Mouse (Mus musculus): ENCODE results near the gene Rnf215. TPM values are rescaled to one million over a fixed set of nuclear protein-coding genes. Genes with fewer than 3 reads are reported as not detected.
A peak's percentile ranks its signal among the peaks of the same experiment; 100 is the strongest.
"Not testable (repeated sequence)": the region's sequence is repeated elsewhere in the genome, so short reads cannot be mapped to it uniquely, and the experiment has no call there.

The Rnf215 gene
- polyA plus RNA-seq, 1 experiment = 48.7 TPM

DNA sequence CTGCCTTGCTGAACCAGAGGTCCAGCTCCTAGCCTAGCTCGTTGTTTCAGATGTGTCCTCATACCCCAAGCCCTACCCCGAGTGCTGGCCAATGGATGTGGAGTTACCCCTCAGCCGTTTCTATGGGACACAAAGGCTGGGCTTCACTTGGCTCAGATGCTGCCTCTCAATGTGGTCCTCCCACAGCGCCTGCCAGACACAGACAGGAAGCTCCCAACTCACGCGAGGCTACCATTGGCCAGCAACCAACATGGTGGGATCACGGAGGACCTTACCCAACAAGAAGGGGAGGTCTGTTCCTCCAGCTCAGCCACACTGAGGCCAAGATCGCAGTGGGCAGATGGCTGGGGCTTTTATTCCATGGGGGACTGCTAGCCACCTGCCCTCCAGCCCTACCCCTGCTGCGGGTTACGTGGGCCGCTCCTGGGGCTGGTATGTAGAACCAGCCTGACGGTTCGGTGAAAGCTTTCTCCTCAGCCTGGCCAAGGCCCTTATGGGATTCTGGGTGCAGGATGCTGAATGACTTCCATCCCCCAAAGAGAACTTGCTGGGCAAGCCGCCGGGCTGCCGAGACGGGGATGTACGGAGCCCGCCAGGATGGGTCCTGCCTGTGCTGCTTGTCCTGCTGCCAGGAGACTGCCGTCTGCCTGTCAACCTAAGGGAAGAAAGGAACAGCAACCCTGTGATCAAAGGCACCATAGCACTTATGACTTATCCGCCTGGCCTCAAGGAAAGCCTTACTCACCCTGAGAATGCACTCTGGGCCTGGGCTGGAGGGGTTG is 8.5 kb downstream of the Rnf215 start:
- no peak for DNase-seq (ENCODE audit: extremely low spot score in 1 of 2, low spot score in 1 of 2)

DNA sequence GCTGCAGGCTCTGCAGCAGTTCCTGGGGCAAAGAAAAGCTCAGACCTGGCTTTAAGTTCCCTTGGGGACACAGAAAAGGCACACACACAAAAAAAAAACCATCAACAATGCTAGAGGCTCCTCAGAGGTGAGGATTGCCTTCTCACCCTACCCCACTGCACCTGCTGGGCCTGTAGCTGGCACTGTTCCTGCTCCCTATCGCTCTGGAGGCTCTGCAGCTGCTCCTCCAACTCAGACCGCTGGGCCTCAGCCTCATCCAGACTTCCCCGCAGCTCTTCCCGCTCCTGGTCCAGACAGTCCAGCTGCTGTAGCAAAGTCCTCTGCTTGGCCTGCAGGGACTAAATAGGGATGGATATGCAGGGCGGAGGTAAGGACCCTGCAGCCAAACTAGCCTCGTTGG is 11.4 kb downstream of the Rnf215 start:
- no peak for DNase-seq (ENCODE audit: extremely low spot score in 1 of 2, low spot score in 1 of 2)

DNA sequence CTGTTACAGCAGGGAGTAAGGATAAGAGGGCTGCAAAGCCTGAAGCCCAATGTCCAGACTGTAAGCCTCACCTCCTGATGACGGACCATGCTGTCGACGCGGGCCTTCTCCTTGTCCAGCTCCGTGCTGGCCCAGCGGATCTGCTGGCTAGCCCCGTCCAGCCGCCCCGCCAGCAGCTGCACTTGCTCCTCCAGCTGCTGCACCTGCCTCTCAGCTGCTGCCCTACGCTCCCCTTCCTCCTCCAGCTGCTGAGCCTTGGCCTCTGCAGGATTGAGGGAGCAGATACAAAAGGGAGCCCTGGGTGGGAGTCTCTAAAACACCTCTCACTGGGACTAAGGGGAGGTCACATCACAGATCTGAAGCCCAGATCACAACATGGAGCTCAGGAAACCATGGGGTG is 12.1 kb downstream of the Rnf215 start:
- no peak for DNase-seq (ENCODE audit: extremely low spot score in 1 of 2, low spot score in 1 of 2)

DNA sequence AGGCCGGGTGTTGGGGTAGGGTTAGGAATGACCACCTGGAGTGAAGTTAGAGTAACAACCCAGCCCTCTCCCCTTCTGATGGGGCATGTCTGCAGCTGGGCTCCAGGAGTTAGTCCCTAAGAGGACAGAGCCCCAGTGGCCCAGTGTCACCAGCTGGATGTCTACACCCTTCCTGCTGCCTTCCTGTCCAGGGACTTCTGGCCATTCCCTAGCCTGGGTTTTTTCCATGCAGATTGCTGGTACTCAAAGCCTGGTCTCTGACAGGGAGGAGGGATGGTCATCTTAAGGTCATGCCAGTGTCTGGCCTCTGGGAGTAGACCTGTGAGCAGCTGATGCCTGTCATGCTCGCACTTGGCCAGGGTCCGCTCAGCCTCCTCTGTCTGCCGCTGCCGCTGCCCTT is 13.1 kb downstream of the Rnf215 start:
- DNase-seq (ENCODE audit: extremely low spot score in 1 of 2, low spot score in 1 of 2) = no peak

DNA sequence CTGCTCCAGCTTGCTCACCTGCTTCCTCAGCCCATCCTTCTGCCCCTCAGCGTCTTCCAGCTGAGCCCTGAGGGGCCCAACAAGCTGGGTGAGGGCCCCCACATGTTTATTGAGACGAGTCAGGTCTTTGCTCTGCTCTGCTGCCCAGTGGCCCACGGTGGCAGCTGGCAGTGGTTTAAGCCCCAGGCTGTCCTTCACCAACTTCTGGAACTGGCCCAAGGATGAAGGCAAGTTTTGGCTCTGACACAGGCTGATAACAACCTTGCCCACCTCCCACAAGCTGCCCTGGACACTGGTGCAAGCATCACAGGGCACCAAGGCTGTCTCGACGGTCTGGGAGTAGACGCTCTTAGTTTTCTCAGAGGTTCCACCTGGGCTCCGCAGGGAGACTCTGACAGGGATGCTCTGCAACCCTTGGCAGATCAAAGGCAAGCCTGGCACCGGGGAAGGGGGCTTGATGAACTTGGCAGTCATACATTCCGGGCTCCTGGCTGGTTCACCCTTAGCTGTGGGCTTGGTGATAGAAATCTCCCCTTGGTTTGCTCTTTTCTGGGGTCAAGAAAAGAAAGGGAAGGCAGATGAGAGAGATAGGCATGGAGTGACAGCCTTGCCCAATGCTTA is 13.6 kb downstream of the Rnf215 start:
- no peak for DNase-seq (ENCODE audit: extremely low spot score in 1 of 2, low spot score in 1 of 2)

DNA sequence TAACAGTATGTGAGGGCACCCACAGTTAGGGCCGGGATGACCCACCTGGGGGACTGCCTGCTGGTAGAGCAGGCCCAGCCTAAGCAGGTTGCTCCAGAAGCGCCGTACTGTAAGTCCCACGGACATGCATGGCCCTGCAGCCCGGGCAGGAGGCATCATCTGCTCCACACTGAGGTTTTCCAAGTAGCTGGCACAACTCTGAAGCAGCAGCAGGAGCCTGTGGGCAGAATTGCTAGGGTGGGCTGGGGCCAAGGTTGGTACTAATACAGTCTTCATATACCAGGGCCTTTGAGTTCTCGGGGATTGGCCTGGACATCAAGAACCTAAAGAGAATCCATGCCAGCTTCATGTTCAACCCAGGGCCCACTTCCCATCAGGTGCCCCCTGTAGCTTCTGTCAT is 14.9 kb downstream of the Rnf215 start:
- DNase-seq (ENCODE audit: extremely low spot score in 1 of 2, low spot score in 1 of 2) = no peak

DNA sequence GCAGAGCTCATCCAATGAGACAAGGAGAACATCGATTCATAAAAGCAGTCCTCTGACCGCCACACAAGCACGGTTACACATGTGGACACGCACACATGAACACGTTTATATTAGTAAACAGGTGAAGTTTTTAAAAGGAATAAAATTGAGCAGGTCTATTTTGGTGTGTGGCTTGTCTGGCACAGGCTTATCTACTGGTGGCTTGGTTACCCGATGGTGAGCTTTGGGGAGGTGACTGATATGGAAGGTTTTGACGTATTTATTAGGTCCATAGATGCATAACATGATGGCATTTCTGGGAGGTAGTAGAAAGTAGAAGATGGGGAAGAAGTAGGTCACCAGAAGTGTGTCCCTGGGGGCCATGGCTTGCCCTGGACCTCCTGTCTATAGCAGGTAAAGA is 18.7 kb downstream of the Rnf215 start:
- no peak for DNase-seq (ENCODE audit: extremely low spot score in 1 of 2, low spot score in 1 of 2)

DNA sequence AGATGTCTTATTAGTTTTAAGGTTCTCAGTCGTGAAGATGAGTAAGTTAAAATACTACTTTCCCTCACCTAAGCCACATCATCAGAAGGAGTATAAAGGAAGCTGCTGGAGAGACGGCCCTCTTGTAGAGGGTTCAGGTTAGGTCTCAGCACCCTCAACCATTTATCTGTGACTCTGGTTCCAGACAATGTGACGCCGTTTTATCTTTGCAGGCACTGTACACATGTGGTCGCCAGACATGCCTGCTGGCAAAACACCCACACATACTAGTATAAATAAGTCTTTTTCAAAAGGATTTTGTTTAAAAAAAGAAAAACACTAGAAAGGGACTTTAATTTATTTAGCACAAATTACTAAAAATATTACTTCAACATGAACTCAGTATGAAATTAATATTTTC is 20.6 kb downstream of the Rnf215 start:
- peak in 1 of 2 experiments; percentile 33 for DNase-seq (ENCODE audit: extremely low spot score in 1 of 2, low spot score in 1 of 2)

DNA sequence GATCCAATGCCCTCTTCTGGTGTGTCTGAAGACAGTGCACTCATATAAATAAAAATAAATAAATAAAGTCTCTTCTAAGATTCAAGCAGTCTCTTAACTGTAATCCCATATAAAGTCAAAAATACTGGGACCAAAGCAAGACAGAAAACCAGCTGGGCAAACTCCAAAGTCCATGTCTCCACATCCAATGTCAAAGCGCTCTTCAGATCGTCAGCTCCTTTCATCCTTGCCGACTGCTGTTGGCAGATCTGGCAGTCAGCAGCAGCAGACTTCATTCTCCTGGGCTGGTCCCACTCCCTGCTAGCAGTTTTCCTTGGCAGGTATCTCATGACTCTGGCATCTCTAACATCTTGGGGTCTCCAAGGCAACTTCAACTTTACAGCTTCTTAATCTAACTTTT is 23.7 kb downstream of the Rnf215 start:
- no peak for DNase-seq (ENCODE audit: extremely low spot score in 1 of 2, low spot score in 1 of 2)

DNA sequence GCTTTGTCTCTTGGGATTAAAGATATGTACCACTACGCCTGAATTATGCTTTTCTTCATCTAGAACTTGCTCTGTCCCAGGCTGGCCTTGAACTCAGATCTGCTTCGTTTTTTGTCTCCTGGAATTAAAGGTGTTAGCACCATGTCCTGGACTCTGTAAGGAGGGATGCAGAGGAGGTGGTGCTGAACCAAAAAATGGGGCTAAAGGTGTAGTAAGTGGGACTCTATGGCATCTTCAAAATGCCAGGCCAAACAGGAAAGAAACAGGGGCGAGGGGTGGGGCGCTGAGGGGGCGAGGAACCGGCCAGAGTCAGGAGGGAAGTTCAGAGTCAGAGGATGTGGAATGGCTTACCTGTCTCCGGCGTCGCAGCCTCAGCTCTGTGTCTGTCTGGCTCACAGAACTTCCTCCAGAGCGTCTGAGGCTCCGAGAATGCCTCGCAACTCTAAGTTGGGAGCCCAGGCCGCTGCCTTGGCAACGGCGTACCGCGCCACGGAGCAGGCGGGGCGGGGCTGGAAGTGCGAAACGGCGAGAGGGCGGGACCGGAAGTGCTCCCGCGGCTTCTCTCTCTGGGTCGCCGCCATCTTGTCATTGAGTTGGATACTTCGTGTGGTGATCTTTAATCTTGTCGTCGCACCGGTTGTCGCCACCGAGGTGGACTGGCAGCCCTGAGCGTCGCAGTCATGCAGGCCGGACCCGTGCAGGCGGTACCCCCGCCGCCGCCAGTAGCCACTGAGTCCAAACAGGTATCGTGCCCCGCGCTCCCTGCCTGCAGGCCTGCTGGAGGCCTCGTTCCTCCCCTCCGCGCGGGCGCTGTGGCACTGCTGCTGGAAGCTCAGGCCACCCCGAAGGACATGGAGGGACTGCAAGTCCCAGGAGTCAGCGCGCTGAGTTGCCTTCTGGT is 25.1 kb downstream of the Rnf215 start, which contains the start of the genes Ccdc157 and Sf3a1:
Gene Ccdc157 (minus strand): TSS at position 486 of the 901 bp plus-strand sequence.
Gene Sf3a1 (plus strand): TSS at position 543 of the 901 bp plus-strand sequence.
- peak; percentile 86 to 95 for DNase-seq (ENCODE audit: extremely low spot score in 1 of 2, low spot score in 1 of 2)

DNA sequence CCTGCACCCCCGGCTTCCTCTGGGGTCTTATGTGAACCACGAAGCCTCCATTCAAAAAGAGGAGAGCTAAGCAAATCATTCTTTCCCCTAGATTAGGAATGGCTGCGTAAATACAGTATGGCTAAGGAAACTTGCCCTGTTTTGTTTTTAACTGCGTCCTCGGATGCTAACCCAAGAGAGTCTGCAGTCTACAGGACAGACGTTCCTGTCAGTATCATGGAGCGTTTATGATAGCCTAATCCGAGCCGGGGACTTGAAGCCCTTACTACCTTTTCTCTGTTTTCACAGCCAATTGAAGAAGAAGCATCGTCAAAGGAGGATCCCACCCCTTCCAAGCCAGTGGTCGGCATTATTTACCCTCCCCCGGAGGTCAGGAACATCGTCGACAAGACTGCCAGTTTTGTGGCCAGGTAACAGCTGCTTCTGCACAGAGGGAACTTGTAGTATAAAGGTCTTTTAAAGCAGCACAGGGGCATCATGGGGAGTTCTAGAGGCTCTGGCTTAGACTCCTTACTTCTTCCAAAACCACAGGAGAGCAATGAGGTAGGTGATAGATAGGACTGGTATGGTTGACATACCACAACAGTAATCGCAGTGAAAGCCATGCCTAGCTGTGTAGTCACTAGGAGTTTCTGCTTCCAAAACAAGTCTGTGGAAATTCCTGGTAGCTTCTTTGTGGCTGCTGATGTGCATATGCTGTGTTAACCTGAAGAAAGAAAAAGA is 25.9 kb downstream of the Rnf215 start:
- DNase-seq (ENCODE audit: extremely low spot score in 1 of 2, low spot score in 1 of 2) = no peak

DNA sequence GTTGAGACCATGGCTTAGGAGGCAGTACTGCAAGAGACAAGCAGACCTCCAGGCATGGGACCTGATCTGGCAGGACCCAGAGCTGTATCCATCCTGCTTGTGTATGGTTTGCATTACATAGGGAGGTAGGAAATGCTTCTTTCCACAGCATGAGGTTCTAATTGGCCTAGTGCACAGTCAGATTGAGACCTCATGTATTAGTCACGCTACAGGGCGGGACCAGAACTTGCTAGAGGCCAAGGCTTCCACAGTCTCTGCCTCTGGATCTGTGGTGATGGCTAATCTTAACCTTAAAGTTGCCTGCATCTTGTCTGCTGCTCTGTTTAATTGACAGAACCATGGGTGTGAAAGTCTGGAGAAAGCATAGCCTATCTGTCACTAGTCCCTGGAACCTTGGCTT is 29.7 kb downstream of the Rnf215 start:
- DNase-seq (ENCODE audit: extremely low spot score in 1 of 2, low spot score in 1 of 2) = no peak

DNA sequence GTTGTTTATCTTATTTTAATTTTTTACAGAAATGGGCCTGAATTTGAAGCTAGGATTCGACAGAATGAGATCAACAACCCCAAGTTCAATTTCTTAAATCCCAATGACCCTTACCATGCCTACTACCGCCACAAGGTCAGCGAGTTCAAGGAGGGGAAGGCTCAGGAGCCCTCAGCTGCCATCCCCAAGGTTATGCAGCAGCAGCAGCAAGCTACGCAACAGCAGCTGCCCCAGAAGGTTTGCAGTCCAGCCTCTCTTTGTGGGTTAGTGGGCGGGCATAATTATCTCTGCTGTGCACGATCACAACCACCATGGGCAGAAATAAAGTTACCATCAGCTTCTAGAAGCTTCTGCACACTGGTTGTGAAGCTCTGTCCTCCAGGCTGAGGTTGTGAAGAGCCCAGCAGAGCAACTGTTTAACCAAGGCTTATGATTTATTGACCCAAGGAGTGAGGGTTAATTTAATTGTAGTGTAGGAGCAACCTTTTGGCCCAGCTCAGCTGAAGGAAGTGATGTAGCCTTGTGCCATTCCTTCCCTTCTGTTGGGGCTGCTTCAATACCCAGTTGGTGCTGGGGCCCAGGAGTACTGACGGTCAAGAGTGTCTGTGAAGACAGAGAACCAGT is 31.6 kb downstream of the Rnf215 start:
- no peak for DNase-seq (ENCODE audit: extremely low spot score in 1 of 2, low spot score in 1 of 2)

DNA sequence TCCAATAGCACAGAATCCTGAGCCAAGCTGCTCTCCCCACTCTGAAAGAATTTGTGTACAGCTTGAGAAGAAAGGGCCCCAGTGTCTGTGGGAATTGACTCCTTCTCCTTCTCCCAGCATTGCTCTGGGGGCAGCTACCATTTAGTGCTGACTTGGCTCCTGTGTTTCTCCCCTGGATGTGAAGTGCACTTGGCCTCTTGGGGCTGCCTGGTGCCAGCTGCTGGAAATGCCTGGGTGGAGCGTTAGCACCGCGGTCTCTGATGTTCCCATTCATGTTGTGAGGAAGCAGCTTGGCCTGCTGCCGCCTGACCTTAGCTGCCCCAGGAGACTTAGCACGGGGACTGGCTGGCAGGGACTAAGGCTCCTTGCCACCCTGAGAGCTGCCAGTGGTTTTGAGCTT is 39.6 kb downstream of the Rnf215 start:
- DNase-seq (ENCODE audit: extremely low spot score in 1 of 2, low spot score in 1 of 2) = peak in 1 of 2 experiments; percentile 61

DNA sequence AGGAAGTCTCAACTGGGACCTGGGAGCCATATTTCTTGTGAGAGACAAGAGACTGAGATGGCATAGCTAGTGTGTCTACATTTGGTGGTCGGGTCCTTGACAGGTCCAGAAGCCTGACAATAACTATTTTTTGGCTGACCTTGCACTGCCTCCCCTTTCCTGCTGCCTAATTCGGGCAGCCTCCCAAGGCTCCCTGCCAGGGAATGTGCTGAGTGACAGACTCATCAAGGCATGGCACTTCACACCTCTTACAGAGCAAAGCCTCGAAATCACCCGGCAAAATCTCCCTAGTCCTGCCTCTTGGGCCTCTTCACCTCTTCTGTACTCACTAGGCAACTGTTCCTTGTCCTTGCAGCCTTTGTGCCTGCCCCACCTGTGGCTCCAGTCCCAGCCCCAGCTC is 42.7 kb downstream of the Rnf215 start:
- no peak for DNase-seq (ENCODE audit: extremely low spot score in 1 of 2, low spot score in 1 of 2)

DNA sequence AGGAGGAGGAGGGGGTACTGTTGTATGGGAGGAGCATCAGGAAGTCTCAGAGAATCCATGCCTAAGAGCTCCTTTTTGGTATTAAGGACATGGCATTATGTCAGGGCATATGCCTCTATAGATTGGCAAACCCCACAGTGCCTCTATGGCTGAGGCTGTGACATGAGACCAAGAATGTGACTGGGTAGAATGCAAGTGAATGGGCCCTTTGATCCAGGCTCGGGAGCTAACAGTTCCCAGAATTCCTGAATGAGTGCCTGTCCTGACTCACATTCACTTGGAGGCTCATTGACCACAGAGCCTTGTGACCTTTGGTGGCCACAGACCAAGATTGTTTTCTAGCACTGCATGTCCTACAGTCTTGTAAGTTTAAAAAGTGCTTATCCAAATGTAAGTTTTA is 47.1 kb downstream of the Rnf215 start:
- DNase-seq (ENCODE audit: extremely low spot score in 1 of 2, low spot score in 1 of 2) = no peak

DNA sequence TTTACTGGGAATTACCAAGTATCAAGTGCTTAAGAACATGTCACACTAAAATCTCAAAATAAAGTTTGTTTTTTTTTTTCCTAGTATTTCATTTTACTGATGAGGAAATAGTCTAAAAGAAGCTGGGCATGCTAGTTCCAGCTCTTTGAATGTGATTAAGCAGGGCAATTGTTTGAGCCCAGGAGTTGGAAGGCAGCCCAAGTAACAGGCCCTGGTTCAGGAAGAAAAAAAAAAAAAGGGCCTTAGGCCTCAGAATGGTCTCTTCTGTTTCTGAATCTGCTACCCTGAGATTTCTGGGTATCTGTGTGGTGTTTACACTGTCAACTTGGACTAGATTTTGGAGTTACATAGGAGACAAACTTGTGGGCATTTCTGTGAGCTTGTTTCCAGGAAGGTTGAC is 48.5 kb downstream of the Rnf215 start:
- no peak for DNase-seq (ENCODE audit: extremely low spot score in 1 of 2, low spot score in 1 of 2)

DNA sequence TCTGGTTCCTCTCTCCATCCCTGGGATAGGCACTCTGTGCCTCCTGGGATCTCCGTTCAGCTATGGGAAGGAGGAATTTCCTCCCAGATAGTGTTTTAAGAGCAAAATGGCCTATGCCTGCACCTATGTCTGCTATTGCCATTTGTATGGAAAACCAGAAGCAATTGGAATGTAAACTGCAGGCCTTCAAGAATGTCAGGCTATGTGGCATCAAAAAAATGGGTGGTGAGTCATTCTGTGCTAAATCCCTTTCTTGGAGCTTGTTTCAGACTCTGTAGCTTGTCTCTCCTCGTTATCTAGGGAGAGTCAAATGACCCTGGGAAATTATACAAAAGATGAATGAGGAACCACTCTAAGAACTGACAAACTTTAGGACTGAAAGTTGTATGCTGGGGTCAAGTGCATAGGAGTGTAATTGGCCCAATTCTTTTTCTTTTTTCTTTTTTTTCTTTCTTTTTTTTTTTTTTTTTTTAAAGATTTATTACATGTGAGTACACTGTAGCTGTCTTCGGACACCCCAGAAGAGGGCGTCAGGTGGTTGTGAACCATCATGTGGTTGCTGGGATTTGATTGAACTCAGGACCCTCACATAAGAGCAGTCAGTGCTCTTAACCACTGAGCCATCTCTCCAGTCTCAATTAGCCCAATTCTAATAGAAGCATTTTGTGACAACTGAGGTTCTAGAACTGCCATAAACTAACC is 49.4 kb downstream of the Rnf215 start:
- DNase-seq (ENCODE audit: extremely low spot score in 1 of 2, low spot score in 1 of 2) = no peak

DNA sequence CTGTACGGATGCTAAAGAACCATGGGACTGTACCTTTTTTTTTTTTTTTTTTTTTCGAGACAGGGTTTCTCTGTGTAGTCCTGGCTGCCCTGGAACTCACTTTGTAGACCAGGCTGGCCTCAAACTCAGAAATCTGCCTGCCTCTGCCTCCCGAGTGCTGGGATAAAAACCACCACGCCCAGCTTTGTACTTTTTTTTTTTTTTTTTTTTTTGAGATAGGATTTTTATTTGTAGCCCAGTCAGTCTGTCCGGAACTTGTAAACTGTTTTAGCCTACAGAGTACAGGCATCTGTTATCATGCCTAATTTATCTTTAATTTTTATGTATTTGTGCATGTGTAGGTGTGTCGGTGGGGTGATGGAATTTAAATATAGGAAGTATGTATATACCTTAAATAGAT is 50.5 kb downstream of the Rnf215 start:
- DNase-seq (ENCODE audit: extremely low spot score in 1 of 2, low spot score in 1 of 2) = not testable (repeated sequence)
